Mouse (Mus musculus) urinary bladder, postnatal 14 days (tissue): ENCODE results near the gene Olfr1555-ps1.
"Not testable (repeated sequence)": the region's sequence is repeated elsewhere in the genome, so short reads cannot be mapped to it uniquely, and the experiment has no call there.

ENCODE experiments used
- DNase-seq: peaks from one replicate; pipeline ENCODE4 v3.0.0; 2021; ENCODE audit warnings: low spot score

The Olfr1555-ps1 gene

DNA sequence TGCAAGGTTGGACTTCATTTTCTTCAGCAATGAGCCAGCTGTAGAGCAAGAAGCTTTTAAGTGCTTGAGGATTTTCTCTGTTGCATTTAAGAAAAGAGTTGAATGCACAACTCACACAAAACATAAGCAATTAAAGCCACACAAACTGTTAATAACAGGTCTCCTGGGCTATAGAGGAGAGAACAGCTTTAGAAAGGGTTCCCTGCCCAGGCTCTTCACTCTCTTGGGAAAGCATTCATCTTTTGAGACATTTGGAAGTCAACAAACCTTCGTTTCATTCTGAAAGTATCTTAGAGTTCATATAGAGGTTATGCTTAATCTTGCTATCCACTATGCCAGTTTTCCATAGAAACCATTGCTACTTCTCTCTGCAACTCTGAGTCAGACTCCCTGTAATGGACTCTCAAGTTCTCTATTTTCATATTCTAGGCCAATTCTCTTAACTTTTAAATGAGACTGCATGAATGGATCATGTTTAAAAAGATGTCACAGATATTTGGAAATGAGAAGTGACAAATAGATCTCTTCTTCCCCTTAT is at the start of gene Olfr1555-ps1:
Gene Olfr1555-ps1, minus strand, starts transcription at position 51 of the 538 bp plus-strand sequence.
- not testable (repeated sequence) for DNase-seq

DNA sequence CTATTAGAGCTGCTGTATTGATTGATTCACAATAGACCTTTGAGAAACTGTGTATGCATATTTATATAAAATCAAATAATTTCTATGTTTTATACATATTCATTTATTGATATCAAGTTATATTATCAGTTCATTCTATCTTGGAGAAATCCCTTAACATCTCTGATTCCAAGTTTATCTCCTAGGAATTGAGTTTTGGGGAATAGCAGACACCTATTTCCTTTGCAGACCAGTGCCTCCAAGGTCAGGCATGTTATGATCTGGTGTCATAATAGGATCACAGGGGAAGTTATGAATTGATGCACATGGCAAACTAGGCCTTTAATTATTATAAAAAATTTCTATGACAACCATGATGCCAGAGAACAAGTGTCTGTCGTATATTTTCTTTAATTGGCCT is 30.4 kb upstream of the Olfr1555-ps1 start, which contains the start of gene Olfr1431:
Gene Olfr1431, plus strand, starts transcription at position 301 of the 400 bp plus-strand sequence.
- DNase-seq, result no peak

DNA sequence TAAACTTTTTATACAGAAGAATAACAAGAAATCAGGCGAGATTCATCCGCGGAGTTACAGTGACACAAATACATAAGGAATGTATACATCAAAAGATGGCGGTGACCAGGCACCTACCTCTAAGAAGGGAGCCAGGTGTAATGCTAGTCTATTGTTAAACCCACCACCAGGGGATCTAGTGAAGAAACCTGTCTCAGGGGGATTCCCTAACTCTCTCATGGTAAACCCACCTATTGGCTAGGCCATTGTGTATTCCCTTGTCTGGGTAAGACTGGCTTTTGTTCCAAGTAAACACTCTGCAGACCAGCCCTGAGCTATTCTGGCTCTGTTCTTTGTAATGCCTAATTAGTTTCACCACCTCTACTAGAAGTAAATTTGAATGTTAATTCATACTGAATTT is 29.2 kb upstream of the Olfr1555-ps1 start:
- DNase-seq, result not testable (repeated sequence)

DNA sequence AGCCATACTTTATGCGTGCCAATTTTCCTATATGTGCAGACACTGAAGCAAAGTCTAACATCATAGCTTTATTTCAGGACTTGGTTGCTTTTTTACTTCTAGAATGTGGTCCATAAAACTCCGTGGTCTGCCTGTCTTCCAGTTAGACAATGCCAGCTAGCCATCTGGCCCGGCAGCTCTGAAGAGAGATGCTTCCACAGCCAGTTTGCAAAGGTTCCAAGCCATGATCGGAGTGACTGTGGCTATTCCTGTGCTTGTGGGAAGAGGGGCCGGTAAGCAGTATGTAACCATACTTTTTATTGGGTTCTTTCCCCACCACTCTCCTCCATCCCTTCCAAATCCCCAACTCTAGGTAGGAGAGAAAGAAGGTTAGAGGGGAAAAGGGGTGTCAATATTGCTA is 5.5 kb upstream of the Olfr1555-ps1 start:
- DNase-seq, result not testable (repeated sequence)

DNA sequence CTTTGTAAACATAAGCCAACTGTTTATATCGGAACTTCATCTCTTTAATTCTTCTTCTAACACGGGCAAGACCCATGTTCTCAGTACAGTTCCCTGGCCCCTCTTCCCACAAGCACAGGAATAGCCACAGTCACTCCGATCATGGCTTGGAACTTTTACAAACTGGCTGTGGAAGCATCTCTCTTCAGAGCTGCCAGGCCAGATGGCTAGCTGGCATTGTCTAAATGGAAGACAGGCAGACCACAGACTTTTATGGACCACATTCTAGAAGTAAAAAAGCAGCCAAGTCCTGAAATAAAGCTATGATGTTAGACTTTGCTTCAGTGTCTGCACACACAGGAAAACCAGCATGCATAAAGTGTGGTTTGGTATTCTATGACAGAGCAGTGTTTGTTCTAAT is 24.5 kb downstream of the Olfr1555-ps1 start:
- DNase-seq, result no peak

DNA sequence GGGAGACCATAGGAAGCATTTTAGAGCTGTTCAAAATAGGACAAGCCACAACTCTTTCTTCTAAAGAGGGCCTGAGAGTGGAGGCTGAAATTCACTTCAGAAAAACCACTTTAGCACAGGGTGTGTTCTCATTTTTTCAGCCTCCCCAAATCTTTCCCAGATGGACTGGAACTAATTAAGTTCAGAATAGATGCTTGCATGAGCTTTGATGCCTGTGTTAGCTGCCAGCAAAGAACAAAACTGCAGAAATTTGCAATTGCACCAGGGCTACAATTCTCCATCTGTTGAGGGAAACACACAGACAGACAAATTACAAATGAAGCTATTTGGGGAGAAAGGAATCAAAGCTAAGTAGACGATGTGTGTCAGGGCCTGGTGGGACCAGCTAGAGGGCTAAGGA is 26.6 kb downstream of the Olfr1555-ps1 start:
- no peak for DNase-seq

DNA sequence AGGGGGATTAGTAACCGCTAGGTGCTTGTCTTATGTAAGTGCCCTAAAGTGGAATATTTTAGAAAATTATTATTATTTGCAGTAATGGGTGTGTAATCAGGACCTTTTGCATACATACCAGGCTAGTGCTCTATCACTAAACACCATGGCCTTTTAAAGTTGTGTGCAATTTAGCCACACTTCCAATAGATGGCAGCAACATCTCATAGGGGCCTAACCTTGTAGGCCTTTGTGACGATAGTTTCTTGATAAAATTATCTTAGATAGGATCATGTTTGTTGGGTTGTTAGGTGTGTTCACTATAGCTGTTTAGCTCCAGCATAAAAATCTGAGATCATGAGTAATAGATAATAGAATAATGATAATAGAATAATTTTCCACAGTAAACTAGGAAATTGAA is 35.6 kb downstream of the Olfr1555-ps1 start:
- peak; percentile 4 for DNase-seq

DNA sequence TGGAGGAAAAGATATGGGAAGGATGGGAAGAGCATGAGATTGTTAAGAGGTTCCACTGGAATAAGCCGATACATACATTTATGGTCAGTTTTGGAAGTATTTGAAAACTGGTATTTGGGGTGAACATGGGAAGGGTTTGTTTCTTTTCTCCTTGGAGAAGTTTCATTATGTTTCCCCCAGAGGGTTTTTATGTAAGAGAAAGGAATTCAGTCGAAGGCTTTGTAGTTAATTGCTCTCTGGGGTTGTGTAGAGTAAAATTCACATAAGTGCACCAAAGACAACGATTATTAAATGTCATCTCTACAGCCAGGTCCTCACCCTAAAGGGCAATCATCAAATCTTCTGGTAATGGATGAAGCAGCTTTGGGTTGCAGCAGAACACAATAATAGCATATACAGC is 46.8 kb downstream of the Olfr1555-ps1 start, which contains the start of gene Olfr76:
Gene Olfr76, minus strand, starts transcription at position 101 of the 400 bp plus-strand sequence.
- no peak for DNase-seq

DNA sequence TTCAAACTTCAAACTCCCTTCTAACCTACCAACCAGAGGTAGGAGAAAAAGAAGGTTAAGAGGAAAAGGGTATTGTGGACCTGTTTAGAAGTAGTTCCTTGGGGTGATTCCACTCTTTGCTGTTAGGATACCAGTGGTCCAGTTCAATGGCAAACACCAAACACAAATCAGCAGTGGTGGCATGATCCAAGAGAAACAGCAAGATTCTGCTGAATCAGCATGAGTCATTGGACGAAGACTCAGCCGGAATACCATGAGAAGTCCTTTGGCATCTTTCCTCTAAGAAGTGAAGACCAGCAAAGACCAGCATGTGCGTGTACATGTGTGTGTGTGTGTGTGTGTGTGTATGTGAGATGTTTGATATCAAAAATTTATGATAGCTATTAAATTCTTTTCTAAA is 53.4 kb downstream of the Olfr1555-ps1 start:
- DNase-seq, result no peak

DNA sequence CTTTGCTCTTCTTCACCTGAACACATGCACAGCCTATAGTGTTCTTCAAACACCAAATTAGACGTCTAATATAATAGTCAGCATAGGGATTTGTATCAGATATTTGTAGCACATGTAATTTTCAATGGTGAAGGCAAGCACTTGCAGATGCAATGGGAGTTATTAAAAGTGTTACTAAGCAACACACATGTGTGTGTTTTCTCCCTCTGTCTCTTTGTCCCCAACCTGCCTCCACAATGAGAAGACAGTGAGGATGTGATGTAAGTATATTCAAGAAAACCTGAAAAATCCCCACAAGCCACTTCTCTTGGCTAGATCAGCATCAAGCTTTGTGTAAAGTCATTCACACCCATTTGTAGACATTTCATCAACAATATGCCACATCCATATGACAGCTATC is 54.1 kb downstream of the Olfr1555-ps1 start, which contains the start of gene Olfr1428:
Gene Olfr1428, minus strand, starts transcription at position 101 of the 400 bp plus-strand sequence.
- no peak for DNase-seq
